Mouse (Mus musculus) thymus, postnatal 4 days (tissue): ENCODE measurements at regions not wholly inside any gene's neighbourhood (a gene's known extent, or its start where the extent isn't known, plus 50 kb on each side); places are given as distances from the start of the nearest gene placed in this dataset.

Experiments used
- DNase-seq: peaks from one replicate; pipeline ENCODE4 v3.0.0; 2021

- DNase-seq, result no peak
Observed at GRCm38 (mm10) chr2:178715500-178716245, 285.3 kb downstream of the Cdh26 start.

DNA sequence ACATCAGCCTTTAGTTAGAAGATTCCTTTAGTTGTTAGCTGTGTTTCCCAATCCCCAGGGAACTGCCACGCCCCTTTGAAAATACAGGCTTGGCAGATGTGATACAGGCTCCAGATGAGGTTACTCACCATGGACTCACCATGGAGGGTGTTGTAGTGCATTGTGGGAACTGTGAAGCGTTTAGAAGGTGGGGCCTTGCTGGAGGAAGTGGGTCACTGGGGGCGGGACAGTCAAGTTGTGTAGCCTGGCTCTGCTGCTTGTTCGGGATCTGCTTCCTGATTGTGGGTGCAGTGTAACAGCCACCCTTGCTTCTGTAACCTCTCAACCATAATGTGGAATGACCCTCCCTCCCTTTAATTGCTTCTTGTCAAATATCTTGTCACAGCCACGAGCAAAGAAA is 287.7 kb downstream of the Cdh26 start:
- DNase-seq, result no peak

DNA sequence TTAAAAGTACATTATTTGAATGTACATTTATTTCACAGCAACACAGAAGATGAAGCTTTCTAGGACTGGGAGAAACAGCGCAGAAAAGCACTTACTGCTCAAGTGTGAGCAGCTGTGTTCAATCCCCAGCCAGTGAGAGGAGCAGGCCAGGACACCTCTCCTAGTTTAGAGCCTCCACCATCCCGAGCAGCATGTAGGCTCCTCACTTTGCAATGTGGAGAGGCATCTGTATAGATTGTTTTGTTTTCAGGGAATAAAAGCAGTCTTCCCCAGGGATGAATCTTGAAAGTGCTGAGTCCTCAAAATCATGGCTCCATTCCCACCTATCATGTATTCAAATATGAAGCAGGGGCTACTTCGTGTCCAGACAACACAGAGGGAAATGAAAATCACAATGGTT is 293.1 kb downstream of the Cdh26 start:
- DNase-seq, result no peak

GRCm38 (mm10) chr2:178724228-178724627 is 293.9 kb downstream of the Cdh26 start:
- DNase-seq, result peak; percentile 16

DNA sequence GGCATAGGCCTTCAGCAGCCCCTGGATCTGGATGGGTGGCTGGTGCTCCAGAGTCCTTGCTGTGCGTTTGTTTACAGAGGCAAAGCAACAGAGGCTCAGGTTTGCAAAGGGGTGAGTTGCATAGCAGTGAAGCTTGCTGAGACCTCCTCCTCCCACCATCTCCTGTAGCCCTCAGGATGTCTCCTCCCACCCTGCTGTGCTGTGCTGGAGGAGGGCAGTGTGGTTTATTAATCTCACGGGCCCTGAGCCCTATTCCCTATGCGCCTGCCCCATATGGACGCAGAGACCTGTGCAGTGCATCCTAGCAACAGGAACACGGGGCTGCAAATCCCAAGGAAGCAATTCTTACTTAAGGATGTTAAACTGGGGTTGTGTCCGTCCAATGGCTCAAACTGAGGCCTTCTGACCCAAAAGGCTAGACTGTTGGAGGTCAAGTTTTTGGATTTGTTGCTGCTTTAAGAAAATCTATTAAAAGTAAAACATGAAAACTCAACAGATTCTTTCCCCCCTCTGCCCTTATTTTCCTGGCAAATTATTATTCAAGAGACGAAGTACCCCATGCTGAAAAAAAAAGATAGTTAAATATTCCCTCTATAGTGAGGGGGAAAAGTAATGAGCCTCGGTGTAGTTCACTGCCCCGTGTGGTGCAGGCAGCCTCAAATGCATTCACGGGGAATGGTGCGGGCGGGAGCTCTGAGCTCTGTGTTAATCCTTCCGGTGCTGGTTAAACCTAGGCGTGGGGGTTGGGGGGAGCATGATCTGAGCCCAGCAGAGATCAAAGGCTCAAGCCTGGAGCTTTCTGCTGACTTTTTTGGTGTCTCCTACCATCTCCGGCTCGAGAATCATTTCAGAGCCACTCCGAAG is 297.8 kb downstream of the Cdh26 start:
- peak; percentile 71 for DNase-seq

GRCm38 (mm10) chr2:178728794-178729120 is 298.4 kb downstream of the Cdh26 start:
- DNase-seq, result no peak

GRCm38 (mm10) chr2:178735099-178735498 is 304.8 kb downstream of the Cdh26 start:
- peak; percentile 55 for DNase-seq

DNA sequence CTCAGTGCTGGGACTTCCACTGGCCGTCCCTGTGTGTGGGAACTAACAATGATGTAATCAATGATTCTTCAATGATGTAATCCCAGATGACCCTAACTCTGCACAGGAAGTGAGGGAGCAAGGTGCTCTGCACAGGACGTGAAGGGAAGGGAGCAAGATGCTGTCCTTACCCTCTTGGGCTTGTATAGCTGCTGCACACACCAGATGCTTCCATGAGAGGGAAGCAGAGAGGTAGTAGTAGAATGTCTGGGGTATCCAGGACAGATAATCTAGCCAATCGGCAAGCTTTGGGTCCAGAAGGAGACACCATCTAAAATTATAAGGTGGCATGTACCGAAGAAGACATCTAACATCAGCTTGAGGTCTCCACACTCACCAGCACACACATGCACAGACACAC is 314.3 kb downstream of the Cdh26 start:
- no peak for DNase-seq

- DNase-seq, result no peak
Observed at GRCm38 (mm10) chr2:178745296-178746015, 315.1 kb downstream of the Cdh26 start.

- no peak for DNase-seq
Observed at GRCm38 (mm10) chr2:178751247-178751646, 320.9 kb downstream of the Cdh26 start.

DNA sequence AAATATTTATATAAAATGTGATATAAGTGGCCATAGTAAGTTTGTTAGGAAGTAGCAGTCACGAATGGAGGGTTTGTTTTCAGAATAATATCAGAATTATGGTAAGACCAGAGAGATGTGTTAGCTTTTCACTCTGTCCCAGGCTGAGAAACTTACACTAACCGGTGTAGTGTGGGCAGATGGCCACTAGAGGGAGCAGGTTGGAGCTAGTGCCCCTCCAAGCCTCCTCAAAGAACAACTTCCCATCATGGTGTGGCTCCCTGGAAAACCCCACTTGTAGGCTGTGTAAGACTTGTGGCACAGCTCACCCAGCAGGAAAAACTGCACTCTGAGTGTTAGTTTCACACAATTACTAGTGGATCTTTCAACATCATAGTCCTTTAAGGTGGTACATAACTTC is 328.0 kb downstream of the Cdh26 start:
- peak; percentile 76 for DNase-seq

- no peak for DNase-seq
Observed at GRCm38 (mm10) chr2:178768526-178768925, 338.2 kb downstream of the Cdh26 start.

DNA sequence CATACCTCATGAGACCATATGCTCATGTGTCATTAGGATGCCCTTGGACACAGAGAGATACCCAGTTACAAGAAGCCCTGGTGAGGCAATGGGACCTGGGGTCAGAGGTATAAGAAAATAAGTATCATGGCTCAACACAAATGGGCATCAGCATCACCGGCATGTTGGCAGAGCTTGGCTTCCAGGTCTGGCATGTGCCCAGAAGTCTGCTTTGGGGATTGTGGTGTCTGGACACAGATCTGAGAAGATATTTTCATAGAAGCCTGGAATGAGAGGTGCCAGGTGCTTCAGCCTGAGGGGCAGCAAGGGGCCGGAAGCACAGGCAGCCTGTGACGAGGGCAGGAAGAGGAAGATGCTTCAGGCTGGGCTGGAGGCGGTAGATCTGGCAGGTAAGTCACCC is 338.7 kb downstream of the Cdh26 start:
- no peak for DNase-seq

DNA sequence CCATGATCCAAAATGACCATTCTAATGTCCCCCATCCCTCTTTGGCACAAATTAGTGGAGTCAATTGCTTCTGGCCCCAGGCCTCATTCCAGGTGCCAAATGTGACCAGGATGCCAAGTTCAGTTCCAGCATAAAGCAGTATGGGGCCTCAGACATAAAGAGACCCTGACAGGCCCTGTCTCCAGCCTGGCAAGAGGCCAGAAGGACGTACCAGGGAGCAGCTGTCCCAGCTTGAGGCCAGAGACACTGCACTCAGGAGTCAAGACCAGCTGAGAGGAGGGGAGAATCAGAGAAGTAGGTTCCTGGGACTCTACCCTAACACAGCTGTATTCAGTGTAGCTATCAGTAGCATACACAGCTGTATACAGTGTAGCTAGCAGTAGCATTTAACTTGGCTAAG is 341.1 kb downstream of the Cdh26 start:
- DNase-seq, result no peak

DNA sequence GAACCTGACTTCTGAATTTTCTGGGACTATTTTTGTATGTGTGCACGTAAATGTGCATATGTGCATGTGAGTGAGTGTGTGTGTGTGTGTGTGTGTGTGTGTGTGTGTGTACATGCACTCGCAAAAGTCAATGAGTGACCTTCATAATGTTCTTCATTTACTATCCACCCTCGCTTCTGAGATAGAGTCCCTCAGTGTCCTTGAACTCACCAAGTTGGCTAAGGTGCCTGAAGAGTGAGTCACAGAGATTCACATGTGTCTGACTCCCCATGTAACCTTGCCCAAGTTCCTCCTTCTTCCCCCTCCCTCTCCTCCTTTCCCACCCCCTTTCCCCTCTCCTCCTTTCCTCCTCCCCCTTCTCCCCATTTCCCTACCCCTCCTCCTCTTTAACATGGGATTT is 341.6 kb downstream of the Cdh26 start:
- DNase-seq, result no peak

DNA sequence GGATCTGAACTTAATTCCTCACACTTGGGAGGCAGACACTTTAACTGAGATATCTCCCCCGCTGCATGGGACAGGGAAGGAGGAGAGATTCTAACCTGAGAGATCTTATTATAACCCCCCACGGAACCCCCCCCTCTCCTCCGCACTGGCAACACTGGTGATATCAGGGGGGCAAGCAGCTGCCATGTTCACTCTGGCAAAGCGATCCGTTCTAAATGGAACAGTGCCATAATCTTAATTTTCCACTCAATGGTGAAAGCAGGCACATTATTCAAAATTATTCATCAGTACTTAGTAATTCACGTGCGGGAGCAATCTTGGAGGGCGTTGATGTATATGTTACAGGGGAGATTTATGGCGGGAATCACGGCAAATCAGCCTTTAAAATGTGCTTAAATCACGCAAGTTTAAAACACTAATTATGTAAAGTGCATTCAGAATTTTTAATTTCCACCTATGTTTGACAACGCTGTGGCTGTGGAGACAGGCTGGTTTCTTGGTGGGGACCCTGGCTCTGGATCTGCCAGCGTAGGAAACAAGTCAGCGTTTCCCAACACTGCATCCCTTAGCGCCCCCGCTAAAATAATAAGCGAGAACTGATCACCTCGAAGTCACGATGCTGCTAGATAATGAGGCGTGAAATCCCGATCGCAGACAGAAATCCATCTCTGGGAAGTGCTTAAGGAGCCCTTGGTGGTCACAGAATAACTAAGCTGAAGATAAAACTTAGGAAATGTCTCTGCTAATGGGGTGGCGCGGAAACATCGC is 354.7 kb downstream of the Cdh26 start:
- no peak for DNase-seq

DNA sequence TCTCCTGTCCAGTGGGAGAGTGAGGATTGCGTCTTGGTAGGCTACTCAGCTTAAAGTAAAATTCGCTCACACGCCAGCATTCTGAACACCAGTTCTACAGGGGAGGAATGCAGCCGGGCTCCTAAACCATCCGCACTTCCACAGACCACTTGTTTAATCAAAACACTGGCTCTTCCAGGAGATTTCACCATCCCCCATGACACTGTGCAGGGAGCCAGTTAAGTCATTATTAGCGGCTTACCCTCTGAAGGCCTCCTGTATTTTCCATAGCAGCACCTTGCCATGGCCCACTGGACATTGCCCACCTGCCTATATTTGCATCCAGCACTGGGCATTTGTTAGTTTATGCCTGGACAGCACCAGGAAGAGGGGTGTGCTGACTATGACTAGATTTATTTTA is 355.5 kb downstream of the Cdh26 start:
- DNase-seq, result no peak

DNA sequence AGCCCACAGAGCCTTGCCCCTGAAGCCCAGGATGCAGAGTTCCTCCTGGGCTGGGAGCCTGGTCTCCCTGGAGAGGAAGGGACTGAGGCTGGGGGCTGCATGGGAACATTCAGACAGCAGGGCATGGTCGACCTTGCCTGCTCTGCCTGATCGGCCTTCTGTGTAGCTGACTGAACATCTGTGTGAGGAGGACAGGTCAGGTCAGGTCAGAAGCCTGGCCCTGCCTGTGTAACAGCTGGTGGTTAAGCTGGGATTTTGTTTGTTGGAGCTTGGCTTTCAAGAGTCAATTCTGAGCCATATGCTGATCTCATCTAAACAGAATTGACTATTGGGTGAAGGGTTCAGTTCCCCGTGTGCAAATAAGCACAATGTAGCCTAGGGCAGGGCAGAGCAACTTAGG is 365.5 kb downstream of the Cdh26 start:
- no peak for DNase-seq

GRCm38 (mm10) chr2:178801464-178801863 is 371.1 kb downstream of the Cdh26 start:
- no peak for DNase-seq

- no peak for DNase-seq
Observed at GRCm38 (mm10) chr2:178805283-178805682, 375.0 kb downstream of the Cdh26 start.

GRCm38 (mm10) chr2:178821552-178821951 is 391.2 kb downstream of the Cdh26 start:
- no peak for DNase-seq

- no peak for DNase-seq
Observed at GRCm38 (mm10) chr2:178830313-178830712, 400.0 kb downstream of the Cdh26 start.

- DNase-seq, result no peak
Observed at GRCm38 (mm10) chr2:178834986-178835385, 404.7 kb downstream of the Cdh26 start.
